Mouse (Mus musculus): ENCODE data around the gene Mr1.
A peak's percentile ranks its signal among the peaks of the same experiment; 100 is the strongest.

DNA sequence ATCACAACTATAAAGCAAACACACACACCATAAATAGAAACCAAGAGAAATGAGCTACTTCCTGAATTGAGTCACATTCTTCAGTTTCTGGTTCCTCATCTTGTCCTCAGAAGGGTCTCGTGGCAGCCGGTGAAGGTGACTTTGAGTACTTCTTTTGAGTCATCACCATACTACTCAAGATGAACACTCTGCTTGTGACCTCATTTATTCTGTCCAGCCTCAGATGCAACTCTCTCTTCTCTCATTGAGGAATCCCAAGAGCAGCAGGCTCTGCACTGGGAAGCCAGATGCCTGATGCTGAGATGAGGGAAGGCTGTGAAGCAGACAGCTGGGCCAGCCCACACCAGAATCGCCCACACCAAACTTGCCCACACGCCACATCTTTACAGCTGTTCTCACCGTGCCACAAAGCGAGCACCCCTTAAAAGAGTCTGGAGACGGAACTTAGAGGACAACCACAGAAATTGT is 55.2 kb downstream of the Mr1 start:
- TF ChIP-seq CTCF (IDR thresholded peaks at IDR 0.05): no peak
- TF ChIP-seq EP300 (IDR thresholded peaks at IDR 0.05): peak; percentile 32; the same call in 1 of the 2 replicates

All from lung, postnatal 0 days (tissue).